Mouse (Mus musculus): ENCODE results near the gene Naa16. TPM values are rescaled to one million over a fixed set of nuclear protein-coding genes. Genes with fewer than 3 reads are reported as not detected.

Naa16 gene
- polyA plus RNA-seq, 1 experiment, result 7.7 TPM

DNA sequence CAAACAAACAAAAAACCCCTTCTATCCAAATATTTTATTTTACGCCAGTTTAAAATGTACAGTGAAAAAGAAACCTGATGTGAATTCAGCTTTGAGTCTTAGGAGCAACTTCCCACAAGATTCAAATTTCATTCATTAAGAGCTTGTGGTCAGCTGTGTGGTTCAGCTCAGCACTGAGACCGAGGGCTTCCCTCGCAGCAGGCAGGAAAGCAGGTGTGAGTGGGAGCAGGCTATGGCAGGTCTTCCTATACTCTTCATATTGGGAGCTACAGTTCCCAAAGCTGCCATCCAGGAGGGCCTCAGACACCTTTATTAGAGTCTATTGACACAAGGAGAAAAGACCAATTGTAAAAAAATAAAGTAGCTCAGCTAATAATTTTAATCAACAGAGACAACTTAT is 55.0 kb downstream of the Naa16 start:
- DNase-seq, result no peak
- Histone ChIP-seq H3K27me3 (ENCODE audit: control insufficient read depth, insufficient read depth, low read length) (no peaks in the 10 kb centered on the region), H3K4me1 (replicated peaks; ENCODE audit: control insufficient read depth, insufficient read depth, low read length) (peaks cover 8% of the 10 kb centered on the region), H3K4me3 (ENCODE audit: control insufficient read depth, insufficient read depth, low read length) (no peak overlapping the region), H3K36me3 (ENCODE audit: control insufficient read depth, insufficient read depth, low read length) (peaks cover 47% of the 10 kb centered on the region), H3K27ac (ENCODE audit: control insufficient read depth, insufficient read depth, low read length) (no peak overlapping the region)
- TF ChIP-seq POLR2A (IDR thresholded peaks at IDR 0.05; ENCODE audit: control insufficient read depth, extremely low read depth, insufficient read depth, low read length, poor library complexity), result no peak
- TF ChIP-seq CTCF (IDR thresholded peaks at IDR 0.05; ENCODE audit: borderline replicate concordance, control insufficient read depth, extremely low read depth, insufficient read depth, low read length, poor library complexity), result no peak
- WGBS, result 29% methylated on average over 3 of the region's 3 CpGs

DNA sequence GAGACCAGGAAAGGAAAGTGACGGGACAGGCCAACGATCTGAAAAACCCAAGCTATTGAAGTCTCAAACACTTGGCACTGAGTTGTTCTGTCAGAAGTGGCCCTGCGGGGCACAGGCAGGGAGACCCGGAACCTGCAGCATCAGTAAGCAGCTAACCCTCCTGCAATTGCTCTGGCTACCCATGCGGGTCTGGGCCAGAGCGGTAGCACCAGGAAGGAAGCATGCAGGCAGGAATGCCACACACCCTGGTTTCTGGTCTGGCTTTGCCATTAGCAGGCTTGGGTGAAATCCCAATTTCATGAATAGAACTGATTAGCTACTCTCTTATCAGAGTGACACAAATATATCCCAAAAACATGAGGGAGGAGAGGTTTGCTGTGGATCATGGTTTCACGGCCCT is 58.6 kb downstream of the Naa16 start:
- TF ChIP-seq POLR2A (IDR thresholded peaks at IDR 0.05; ENCODE audit: control insufficient read depth, extremely low read depth, insufficient read depth, low read length, poor library complexity) (no peak), CTCF (IDR thresholded peaks at IDR 0.05; ENCODE audit: borderline replicate concordance, control insufficient read depth, extremely low read depth, insufficient read depth, low read length, poor library complexity) (no peak)
- H3K4me1 ChIP-seq (replicated peaks; ENCODE audit: control insufficient read depth, insufficient read depth, low read length), result peaks cover 8% of the 10 kb centered on the region
- H3K4me3 ChIP-seq (ENCODE audit: control insufficient read depth, insufficient read depth, low read length), result no peak overlapping the region
- no peaks in the 10 kb centered on the region for H3K27me3 ChIP-seq (ENCODE audit: control insufficient read depth, insufficient read depth, low read length)
- 67% methylated on average over 7 of the region's 7 CpGs for WGBS
- peaks cover 17% of the 10 kb centered on the region for H3K36me3 ChIP-seq (ENCODE audit: control insufficient read depth, insufficient read depth, low read length)
- H3K27ac ChIP-seq (ENCODE audit: control insufficient read depth, insufficient read depth, low read length), result no peak overlapping the region
- no peak for DNase-seq

DNA sequence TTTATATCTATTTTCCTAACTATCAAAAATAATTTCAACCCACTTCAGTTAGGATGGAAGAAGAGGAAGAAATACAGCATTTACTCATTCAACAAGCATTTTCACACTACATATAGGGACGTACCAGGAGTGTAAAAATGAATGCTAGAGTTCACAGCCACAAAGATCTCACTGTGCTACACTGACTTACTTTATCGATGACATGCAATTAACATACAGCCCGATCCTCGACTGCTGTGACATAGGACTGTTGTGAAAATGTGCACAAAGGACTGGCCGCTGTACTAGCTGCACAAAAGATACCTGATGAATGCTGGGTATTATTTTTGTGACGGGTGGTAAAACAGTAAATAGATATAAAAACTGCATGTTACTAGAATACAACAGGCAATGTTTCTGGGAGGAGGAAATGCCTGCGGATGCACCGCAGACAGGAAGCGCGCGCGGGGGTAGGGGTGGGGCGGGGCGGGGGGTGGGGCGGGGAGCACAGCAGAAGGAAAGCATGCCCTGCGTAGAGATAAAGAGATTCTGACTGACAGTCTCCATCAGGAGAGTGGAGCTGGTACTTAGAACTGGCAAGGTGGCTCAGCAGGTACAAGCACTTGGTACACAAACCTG is 59.5 kb downstream of the Naa16 start:
- Histone ChIP-seq H3K27ac (ENCODE audit: control insufficient read depth, insufficient read depth, low read length) (peak overlapping the region; percentile 17; the same call in 1 of the 2 replicates), H3K36me3 (ENCODE audit: control insufficient read depth, insufficient read depth, low read length) (peaks cover 8% of the 10 kb centered on the region; the same call in 1 of the 2 replicates), H3K27me3 (ENCODE audit: control insufficient read depth, insufficient read depth, low read length) (no peaks in the 10 kb centered on the region), H3K4me3 (ENCODE audit: control insufficient read depth, insufficient read depth, low read length) (no peak overlapping the region), H3K4me1 (replicated peaks; ENCODE audit: control insufficient read depth, insufficient read depth, low read length) (peaks cover 8% of the 10 kb centered on the region)
- TF ChIP-seq POLR2A (IDR thresholded peaks at IDR 0.05; ENCODE audit: control insufficient read depth, extremely low read depth, insufficient read depth, low read length, poor library complexity) (no peak), CTCF (IDR thresholded peaks at IDR 0.05; ENCODE audit: borderline replicate concordance, control insufficient read depth, extremely low read depth, insufficient read depth, low read length, poor library complexity) (no peak)
- whole genome bisulfite sequencing, result 7% methylated on average over 16 of the region's 16 CpGs
- no peak for DNase-seq

DNA sequence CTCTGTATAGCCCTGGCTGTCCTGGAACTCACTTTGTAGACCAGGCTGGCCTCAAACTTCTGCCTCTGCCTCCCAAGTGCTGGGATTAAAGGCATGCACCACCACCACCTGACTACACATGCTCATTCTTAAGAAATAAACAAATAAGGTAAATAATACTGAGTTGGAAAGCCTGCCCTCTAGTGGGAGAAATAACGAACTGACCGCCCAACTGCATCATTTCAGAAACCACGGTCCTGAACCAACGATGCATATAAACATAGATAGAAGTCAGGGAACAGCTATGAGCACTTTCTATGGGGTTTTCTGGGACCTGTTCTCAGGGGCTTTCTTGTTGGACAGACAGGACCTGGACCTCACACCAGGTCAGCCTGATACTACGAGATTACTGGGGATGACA is 63.5 kb downstream of the Naa16 start:
- Histone ChIP-seq H3K4me3 (ENCODE audit: control insufficient read depth, insufficient read depth, low read length) (no peak overlapping the region), H3K36me3 (ENCODE audit: control insufficient read depth, insufficient read depth, low read length) (no peaks in the 10 kb centered on the region), H3K27ac (ENCODE audit: control insufficient read depth, insufficient read depth, low read length) (no peak overlapping the region), H3K4me1 (replicated peaks; ENCODE audit: control insufficient read depth, insufficient read depth, low read length) (peaks cover 7% of the 10 kb centered on the region), H3K27me3 (ENCODE audit: control insufficient read depth, insufficient read depth, low read length) (no peaks in the 10 kb centered on the region)
- WGBS, result 18% methylated on average over 5 of the region's 5 CpGs
- no peak for TF ChIP-seq CTCF (IDR thresholded peaks at IDR 0.05; ENCODE audit: borderline replicate concordance, control insufficient read depth, extremely low read depth, insufficient read depth, low read length, poor library complexity)
- no peak for TF ChIP-seq POLR2A (IDR thresholded peaks at IDR 0.05; ENCODE audit: control insufficient read depth, extremely low read depth, insufficient read depth, low read length, poor library complexity)
- no peak for DNase-seq

DNA sequence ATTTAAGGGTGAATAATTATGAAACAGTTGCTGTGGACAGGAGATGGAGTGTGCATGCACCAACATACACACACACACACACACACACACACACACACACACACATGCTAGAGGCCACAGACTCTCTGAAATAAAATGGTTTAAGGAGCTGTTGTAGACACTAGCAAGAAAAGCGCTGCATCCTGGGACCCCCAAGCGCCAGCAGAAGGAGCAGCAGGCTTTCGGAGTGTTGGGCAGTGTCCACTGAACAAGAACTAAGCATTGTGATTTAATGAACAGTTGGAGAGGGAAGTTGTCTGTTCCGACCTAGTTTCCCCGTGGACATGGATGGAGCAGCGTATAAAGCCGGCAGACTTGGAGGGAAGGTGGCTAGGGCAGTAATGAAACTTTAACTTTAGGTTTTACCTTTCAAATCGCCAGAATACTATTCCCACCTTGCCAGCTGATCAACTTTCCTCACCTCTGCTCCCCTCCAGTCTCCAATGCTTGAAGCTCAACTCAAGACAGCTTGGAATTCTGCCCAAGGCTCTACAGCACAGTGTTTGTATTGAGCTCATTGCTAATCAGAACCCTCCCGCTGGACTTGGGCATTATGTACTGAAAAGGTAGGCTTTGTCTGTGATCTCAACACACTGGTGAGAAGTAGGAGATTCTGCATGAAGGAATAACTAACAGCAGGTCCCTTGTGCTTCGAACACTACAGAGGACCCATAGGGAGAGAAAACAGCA is 66.3 kb downstream of the Naa16 start:
- Histone ChIP-seq H3K36me3 (ENCODE audit: control insufficient read depth, insufficient read depth, low read length) (no peaks in the 10 kb centered on the region), H3K27ac (ENCODE audit: control insufficient read depth, insufficient read depth, low read length) (no peak overlapping the region), H3K27me3 (ENCODE audit: control insufficient read depth, insufficient read depth, low read length) (no peaks in the 10 kb centered on the region), H3K4me1 (replicated peaks; ENCODE audit: control insufficient read depth, insufficient read depth, low read length) (peaks cover 2% of the 10 kb centered on the region; the same call in 1 of the 2 replicates), H3K4me3 (ENCODE audit: control insufficient read depth, insufficient read depth, low read length) (no peak overlapping the region)
- no peak for DNase-seq
- 94% methylated on average over 10 of the region's 10 CpGs for WGBS
- no peak for TF ChIP-seq POLR2A (IDR thresholded peaks at IDR 0.05; ENCODE audit: control insufficient read depth, extremely low read depth, insufficient read depth, low read length, poor library complexity)
- TF ChIP-seq CTCF (IDR thresholded peaks at IDR 0.05; ENCODE audit: borderline replicate concordance, control insufficient read depth, extremely low read depth, insufficient read depth, low read length, poor library complexity), result no peak

DNA sequence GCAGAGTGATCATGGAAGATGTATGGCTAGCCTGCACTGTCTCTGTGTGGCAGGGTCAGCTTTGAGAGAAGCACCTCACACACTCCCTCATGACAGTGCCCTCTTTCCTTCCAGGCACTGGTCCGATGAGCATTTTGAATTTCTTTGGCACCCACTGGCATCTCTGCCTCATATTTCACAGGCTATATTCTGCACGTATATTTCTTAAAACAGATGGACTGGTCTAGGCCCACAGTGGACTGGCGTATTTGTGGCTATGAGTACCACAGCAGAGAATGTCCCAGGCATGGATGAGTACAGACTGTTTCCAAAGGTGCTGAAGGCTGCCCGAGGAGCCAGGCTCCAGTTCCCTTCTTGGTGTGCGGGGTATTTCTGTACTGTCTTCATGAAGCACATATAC is 68.7 kb downstream of the Naa16 start:
- Histone ChIP-seq H3K27me3 (ENCODE audit: control insufficient read depth, insufficient read depth, low read length) (no peaks in the 10 kb centered on the region), H3K4me1 (replicated peaks; ENCODE audit: control insufficient read depth, insufficient read depth, low read length) (peaks cover 11% of the 10 kb centered on the region), H3K36me3 (ENCODE audit: control insufficient read depth, insufficient read depth, low read length) (no peaks in the 10 kb centered on the region), H3K27ac (ENCODE audit: control insufficient read depth, insufficient read depth, low read length) (no peak overlapping the region), H3K4me3 (ENCODE audit: control insufficient read depth, insufficient read depth, low read length) (no peak overlapping the region)
- WGBS, result 93% methylated on average over 5 of the region's 5 CpGs
- DNase-seq, result no peak
- TF ChIP-seq POLR2A (IDR thresholded peaks at IDR 0.05; ENCODE audit: control insufficient read depth, extremely low read depth, insufficient read depth, low read length, poor library complexity) (no peak), CTCF (IDR thresholded peaks at IDR 0.05; ENCODE audit: borderline replicate concordance, control insufficient read depth, extremely low read depth, insufficient read depth, low read length, poor library complexity) (no peak)

All from thymus, adult 2 months (tissue).